Mouse (Mus musculus): ENCODE results near the gene Wdr4.

- TF ChIP-seq CTCF (conservative IDR thresholded peaks at IDR 0.05; ENCODE audit: low read length) (no peak), POU5F1 (IDR thresholded peaks at IDR 0.05; ENCODE audit: borderline replicate concordance, low read length) (no peak), NANOG (IDR thresholded peaks at IDR 0.05; ENCODE audit: borderline replicate concordance, low read length) (no peak)
These were observed 29.6 kb upstream of the Wdr4 start for GRCm38 (mm10) chr17:31549389-31549788.

Measured in E14TG2a.4 (cell line).